Mouse (Mus musculus) layer of hippocampus, adult 8-10 months (tissue): ENCODE measurements around the gene Pxt1. TPM values are rescaled to one million over a fixed set of nuclear protein-coding genes. Genes with fewer than 3 reads are reported as not detected.

Experiments
- DNase-seq, 2 experiments: peaks; one replicate each; pipeline ENCODE4 v3.0.0; 2022; ENCODE audit warnings: low spot score in 2 of 2
- total RNA-seq, 4 experiments: library from RNA; stranded (reverse); gene quantifications; 2 replicates each; pipeline ENCODE4 v1.2.4; 2022

The Pxt1 gene
- total RNA-seq, 4 experiments from 2014 or later, result not detected

GRCm38 (mm10) chr17:28947011-28947939 is 3.6 kb upstream of the Pxt1 start:
- DNase-seq, result no peak

DNA sequence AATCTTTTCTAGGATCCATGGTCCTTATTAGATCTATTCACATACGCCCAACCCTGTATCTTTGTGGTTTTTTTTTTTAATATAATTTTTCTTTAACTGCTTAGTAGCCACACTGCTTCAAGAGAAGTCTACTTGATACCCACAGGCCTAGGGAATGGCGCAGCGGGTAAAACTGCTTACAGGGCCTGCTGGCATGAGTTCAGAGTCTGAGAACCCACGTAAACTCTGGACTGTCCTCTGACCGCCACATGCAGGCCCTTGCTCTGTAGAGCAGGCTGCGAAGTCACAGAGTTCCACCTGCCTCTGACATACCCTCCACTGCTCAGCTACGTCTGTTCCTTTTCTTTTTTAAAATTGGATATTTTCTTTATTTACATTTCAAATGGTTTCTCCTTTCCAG is 841 bp upstream of the Pxt1 start:
- DNase-seq, result no peak

- no peak for DNase-seq
Observed at GRCm38 (mm10) chr17:28942101-28942500, 1.5 kb downstream of the Pxt1 start.

DNA sequence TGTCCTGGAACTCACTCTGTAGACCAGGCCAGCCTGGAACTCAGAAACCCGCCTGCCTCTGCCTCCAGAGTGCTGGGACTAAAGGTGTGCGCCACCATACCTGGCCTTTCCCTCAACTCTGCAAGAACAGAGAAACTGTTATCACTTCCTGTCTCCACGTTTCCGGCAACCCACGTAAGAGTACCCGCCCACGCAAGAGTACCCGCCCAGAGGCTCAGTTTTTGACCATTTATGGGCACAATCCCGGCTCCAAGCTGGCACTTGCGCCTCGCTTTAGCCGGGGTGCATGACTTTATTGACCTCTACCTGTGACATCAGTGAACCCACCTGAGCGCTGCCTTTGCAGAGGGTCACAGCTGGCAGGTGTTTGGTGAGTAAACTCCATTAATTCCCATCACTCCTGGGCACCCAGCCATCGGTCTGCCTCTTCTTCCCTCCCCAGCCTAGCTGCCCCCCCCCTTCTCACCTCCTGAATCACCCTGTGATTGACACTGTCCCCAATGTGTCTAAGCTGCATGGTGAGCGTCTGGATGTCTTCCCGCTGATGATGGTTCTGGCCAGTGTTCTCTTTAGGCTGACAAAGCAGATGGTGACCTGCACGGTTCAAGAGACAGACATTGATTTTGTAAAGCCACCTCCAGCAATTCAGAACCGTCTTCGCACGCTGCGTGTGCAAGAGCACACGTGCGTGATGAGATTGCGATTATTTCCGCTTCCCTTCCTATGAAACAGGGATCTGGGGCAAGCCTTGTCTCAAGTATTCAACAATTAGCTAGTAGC is 2.7 kb downstream of the Pxt1 start:
- no peak for DNase-seq

- no peak for DNase-seq
Observed at GRCm38 (mm10) chr17:28936622-28937345, 6.9 kb downstream of the Pxt1 start.

GRCm38 (mm10) chr17:28936133-28936532 is 7.5 kb downstream of the Pxt1 start:
- DNase-seq, result no peak

DNA sequence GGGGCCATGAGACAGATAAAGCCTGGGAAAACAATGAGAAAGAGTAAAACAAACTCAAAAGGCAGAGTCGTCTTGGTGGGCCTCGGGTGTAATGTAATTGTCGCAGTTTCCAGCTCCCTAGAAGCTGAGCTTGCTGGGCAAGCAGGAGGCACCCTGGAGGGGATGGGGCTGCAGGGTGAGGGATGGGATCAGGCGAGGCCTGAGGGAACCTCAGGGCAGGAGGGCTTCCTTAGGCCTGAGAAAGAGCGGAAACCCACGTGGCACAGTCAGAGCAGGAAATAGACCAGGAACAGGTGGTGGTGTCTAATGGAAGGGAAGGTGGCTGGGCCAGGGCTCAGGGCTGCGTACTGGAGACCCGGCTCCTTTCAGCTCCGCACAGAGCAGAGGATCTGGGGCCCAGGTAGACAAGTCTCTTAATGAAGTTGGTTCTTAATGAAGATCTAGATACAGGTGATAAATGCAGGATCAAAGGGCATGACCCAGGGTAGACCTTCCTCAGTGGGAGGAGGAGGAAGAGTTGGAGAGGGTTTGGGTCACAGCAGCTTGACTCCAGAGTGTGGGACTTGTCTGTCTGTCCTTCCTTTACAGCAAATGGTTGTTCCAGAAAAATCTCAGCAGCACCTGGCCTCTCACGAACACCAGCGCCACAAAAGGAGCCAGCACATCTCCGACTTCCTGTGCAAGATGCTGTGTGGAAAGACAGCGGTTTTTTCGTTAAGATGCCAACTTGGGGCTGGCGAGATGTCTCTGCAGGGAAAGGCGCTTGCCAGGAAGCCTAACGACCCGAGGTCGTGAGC is 9.3 kb downstream of the Pxt1 start:
- DNase-seq, result no peak

- DNase-seq, result no peak
Observed at GRCm38 (mm10) chr17:28932274-28932673, 11.4 kb downstream of the Pxt1 start.

DNA sequence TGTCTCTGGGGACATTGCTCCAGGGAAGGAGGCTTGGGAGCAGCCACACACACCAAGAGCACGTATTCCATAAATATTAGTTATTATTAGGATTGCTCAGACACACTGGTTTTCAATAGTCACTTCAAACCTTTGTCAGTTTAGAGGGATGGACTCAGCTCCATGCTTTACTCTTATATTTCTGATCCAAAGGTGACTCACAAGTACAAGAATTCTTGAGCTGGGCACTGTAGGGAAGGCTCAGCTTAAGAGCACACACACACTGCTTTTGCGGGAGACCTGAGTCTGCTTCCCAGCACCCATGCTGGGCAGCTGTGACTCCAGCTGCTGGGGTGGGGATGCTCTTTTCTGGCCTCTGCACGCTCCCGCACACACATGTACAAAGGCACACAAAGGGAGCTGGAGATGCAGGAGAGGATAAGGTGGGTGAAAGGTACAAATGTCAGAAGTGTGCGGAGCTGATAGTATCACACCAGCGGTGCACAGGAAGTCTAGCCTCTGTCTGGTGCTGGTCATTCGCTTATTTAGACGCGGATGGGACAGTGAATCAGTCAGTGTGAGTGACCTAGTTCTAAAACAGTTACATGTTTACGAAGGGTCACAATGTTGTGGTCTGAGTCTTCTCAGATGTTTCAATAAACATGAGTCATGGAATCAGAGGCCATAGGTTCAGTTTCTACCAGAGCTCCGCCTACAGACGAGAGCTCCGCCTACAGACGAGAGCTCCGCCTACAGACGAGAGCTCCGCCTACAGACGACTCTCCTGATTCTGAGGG is 12.0 kb downstream of the Pxt1 start:
- DNase-seq, result no peak

DNA sequence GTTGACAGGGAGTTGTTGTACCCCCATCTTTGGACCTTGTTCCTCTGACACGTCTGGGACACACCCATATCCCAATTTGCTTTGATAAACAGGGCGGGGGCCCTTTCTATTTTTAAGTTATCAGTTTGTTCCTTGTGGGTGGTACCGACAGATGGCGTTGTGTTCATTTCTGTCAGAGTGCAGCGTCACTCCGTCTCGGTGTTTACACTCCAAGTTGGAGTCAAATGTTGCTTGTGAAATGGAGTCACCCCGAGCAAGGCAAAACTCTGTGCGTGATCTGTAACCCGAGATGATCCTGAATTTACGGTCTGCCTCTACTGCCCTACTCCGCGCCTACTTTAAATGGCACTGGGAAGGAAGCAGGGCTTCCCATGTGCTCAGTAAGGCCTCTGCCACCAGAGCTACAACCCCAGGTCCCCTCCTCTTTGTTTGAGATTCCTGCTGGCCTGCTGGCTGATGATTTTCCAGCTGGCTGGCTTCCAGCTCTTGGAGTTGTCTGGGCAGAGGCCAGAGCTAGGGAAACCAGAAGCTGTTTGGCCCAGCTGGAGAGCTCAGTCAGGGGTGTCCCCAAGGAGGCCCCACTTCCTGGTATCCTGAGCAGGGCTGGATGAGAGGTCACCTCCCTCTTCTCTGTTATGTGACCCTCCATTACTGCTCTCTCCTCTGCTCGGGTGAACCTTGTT is 13.1 kb downstream of the Pxt1 start:
- DNase-seq, result peak in 1 of 2 experiments; percentile 50

GRCm38 (mm10) chr17:28929369-28929768 is 14.3 kb downstream of the Pxt1 start:
- DNase-seq, result no peak

DNA sequence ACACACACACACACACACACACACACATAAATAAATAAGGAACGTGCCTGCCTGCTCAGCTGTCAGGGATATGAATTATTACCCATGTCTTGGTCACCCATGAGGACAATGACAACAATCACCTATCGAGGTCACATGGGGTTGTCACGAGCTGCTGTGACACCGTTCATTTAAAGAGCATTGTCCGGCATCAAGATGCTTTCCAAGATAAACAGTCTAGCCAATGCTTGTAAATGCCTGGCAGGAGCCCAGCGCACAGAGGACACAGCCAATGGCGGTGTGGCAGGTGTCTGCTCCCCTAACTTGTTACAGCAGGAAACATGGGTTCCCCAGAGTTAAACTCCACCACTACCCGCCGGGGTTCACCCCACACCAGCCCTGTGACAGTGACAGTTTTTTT is 15.6 kb downstream of the Pxt1 start:
- no peak for DNase-seq

- peak in 1 of 2 experiments; percentile 56 for DNase-seq
Observed at GRCm38 (mm10) chr17:28926866-28927635, 16.6 kb downstream of the Pxt1 start.

- DNase-seq, result peak; percentile 71 to 87
Observed at GRCm38 (mm10) chr17:28926380-28926779, 17.3 kb downstream of the Pxt1 start.

DNA sequence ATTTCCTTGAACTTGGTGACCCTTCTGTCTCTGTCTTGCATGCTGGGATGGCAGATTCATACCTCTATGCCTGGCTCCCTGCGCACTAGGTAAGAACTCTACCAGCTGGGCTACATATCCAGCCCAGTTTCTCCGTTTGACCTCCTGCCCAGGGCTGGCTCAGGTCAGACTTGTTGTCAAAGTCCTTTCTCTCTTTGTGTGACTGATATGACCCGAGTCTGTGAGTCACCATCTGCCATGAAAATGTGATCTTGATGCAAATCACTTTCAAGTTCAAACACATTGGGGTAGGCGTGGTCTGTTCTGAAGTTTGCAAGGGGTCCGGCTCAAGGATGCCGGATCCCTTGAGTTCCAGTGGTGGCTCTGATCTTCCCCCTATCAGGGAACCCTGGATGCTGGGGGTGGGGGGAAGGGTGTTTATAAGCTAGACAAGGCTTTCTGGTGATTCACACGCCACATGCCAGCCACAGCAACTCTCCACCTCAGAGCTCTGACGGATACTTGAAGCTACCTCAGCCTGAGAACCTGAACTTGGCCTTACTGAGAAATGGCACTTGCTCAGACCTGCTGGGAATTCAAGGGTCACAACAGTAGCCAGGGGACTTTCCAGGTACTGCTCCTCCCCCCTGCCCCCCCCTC is 18.6 kb downstream of the Pxt1 start:
- no peak for DNase-seq

- no peak for DNase-seq
Observed at GRCm38 (mm10) chr17:28922096-28922495, 21.5 kb downstream of the Pxt1 start.

- DNase-seq, result no peak
Observed at GRCm38 (mm10) chr17:28921086-28921485, 22.6 kb downstream of the Pxt1 start.

GRCm38 (mm10) chr17:28916520-28916919 is 27.1 kb downstream of the Pxt1 start:
- DNase-seq, result no peak
